Mouse (Mus musculus) limb, embryonic 11.5 days (tissue): Measurements from ENCODE around the gene Smc5. TPM values are rescaled to one million over a fixed set of nuclear protein-coding genes. Genes with fewer than 3 reads are reported as not detected.
A peak's percentile ranks its signal among the peaks of the same experiment; 100 is the strongest.

Experiments used
- ATAC-seq: fragments of 200-750 bp; cut with Nextera tagmentation; 2 replicates; pipeline ENCODE4 v1.8.0; 2017; ENCODE audit warnings: low read depth; ENCODE audit not compliant: insufficient number of reproducible peaks, low FRiP score, low TSS enrichment
- DNase-seq: peaks from one replicate; pipeline ENCODE4 v3.0.0-alpha.2; 2015; ENCODE audit warnings: low spot score
- H3K27ac ChIP-seq: fragments of 300-500 bp; sonication (generic); replicated peaks from 2 replicates; pipeline ENCODE4 v1.5.1; 2014; ENCODE audit warnings: low read depth, mild to moderate bottlenecking, low read length
- H3K27me3 ChIP-seq: fragments of 300-500 bp; sonication (generic); 2 replicates; pipeline ENCODE4 v1.6.1; 2014; ENCODE audit warnings: mild to moderate bottlenecking, low read length, mixed read lengths; ENCODE audit not compliant: control insufficient read depth, insufficient read depth
- H3K36me3 ChIP-seq: fragments of 300-500 bp; sonication (generic); 2 replicates; pipeline ENCODE4 v1.6.1; 2014; ENCODE audit warnings: mild to moderate bottlenecking, low read length, moderate library complexity, mixed read lengths; ENCODE audit not compliant: control insufficient read depth, insufficient read depth
- H3K4me1 ChIP-seq: fragments of 300-500 bp; sonication (generic); 2 replicates; pipeline ENCODE4 v1.6.1; 2014; ENCODE audit warnings: low read length, mixed read lengths; ENCODE audit not compliant: control insufficient read depth, insufficient read depth
- H3K4me2 ChIP-seq: fragments of 300-500 bp; sonication (generic); 2 replicates; pipeline ENCODE4 v1.6.1; 2014; ENCODE audit warnings: low read depth, mild to moderate bottlenecking, moderate library complexity; ENCODE audit not compliant: severe bottlenecking
- H3K4me3 ChIP-seq: fragments of 300-500 bp; sonication (generic); 2 replicates; pipeline ENCODE4 v1.5.1; 2014; ENCODE audit warnings: low read depth, low read length
- H3K9ac ChIP-seq: fragments of 300-500 bp; sonication (generic); 2 replicates; pipeline ENCODE4 v1.6.1; 2014; ENCODE audit warnings: mild to moderate bottlenecking, low read length
- H3K9me3 ChIP-seq: fragments of 300-500 bp; sonication (generic); 2 replicates; pipeline ENCODE4 v1.6.1; 2016; ENCODE audit warnings: low read length; ENCODE audit not compliant: control insufficient read depth
- WGBS: fragments of 180-500 bp; shearing (Covaris S2); extraction: QIAGEN DNeasy Blood & Tissue Kit; methylation state at CpG from one replicate; pipeline ENCODE4 v1.1.7; 2014; 5-methylcytosine and 5-hydroxymethylcytosine counted together
- polyA plus RNA-seq: library from polyadenylated mRNA; unstranded; fragments of >200 nt; fragmentation: Nextera tagmentation; extraction: Ambion mirVana; gene quantifications from 2 replicates; pipeline ENCODE4 v1.2.1, GENCODE M21; 2014

The Smc5 gene
- polyA plus RNA-seq, 1 experiment from 2014 or later, result 50.6 TPM

- no peak overlapping the region for H3K4me3 ChIP-seq
- H3K9me3 ChIP-seq, result no peaks in the 10 kb centered on the region
- H3K27ac ChIP-seq, result no peak overlapping the region
- no peaks in the 10 kb centered on the region for H3K36me3 ChIP-seq
- WGBS, result 97% methylated on average over 1 of the region's 1 CpGs
- ATAC-seq (no peak), DNase-seq (no peak)
- no peak overlapping the region for H3K4me2 ChIP-seq
- H3K9ac ChIP-seq, result no peak overlapping the region
- H3K27me3 ChIP-seq, result no peaks in the 10 kb centered on the region
- H3K4me1 ChIP-seq, result no peaks in the 10 kb centered on the region
Observed at GRCm38 (mm10) chr19:23298917-23299316, 25.2 kb upstream of the Smc5 start.

- Histone ChIP-seq H3K36me3 (no peaks in the 10 kb centered on the region), H3K9me3 (no peaks in the 10 kb centered on the region), H3K4me1 (no peaks in the 10 kb centered on the region), H3K9ac (no peak overlapping the region), H3K27ac (no peak overlapping the region), H3K27me3 (no peaks in the 10 kb centered on the region), H3K4me2 (no peak overlapping the region), H3K4me3 (no peak overlapping the region)
- ATAC-seq (no peak), DNase-seq (no peak)
Observed at GRCm38 (mm10) chr19:23297191-23297590, 23.5 kb upstream of the Smc5 start.

GRCm38 (mm10) chr19:23289251-23289650 is 15.6 kb upstream of the Smc5 start:
- no peaks in the 10 kb centered on the region for H3K9me3 ChIP-seq
- H3K27me3 ChIP-seq, result no peaks in the 10 kb centered on the region
- no peak overlapping the region for H3K27ac ChIP-seq
- H3K4me3 ChIP-seq, result no peak overlapping the region
- DNase-seq (no peak), ATAC-seq (no peak)
- no peaks in the 10 kb centered on the region for H3K4me1 ChIP-seq
- H3K36me3 ChIP-seq, result no peaks in the 10 kb centered on the region
- no peak overlapping the region for H3K9ac ChIP-seq
- no peak overlapping the region for H3K4me2 ChIP-seq
- WGBS, result 84% methylated on average over 1 of the region's 1 CpGs

- DNase-seq (peak; percentile 42), ATAC-seq (no peak)
- WGBS, result 42% methylated on average over 8 of the region's 8 CpGs
- H3K9ac ChIP-seq, result no peak overlapping the region
- no peaks in the 10 kb centered on the region for H3K9me3 ChIP-seq
- no peaks in the 10 kb centered on the region for H3K27me3 ChIP-seq
- no peaks in the 10 kb centered on the region for H3K4me1 ChIP-seq
- no peak overlapping the region for H3K27ac ChIP-seq
- H3K4me3 ChIP-seq, result no peak overlapping the region
- no peaks in the 10 kb centered on the region for H3K36me3 ChIP-seq
- H3K4me2 ChIP-seq, result no peak overlapping the region
Observed at GRCm38 (mm10) chr19:23281911-23282660, 8.4 kb upstream of the Smc5 start.

GRCm38 (mm10) chr19:23274054-23274724 is 492 bp upstream of the Smc5 start:
- 60% methylated on average over 4 of the region's 4 CpGs for WGBS
- Histone ChIP-seq H3K27ac (no peak overlapping the region), H3K9me3 (no peaks in the 10 kb centered on the region), H3K4me3 (peak overlapping the region; percentile 79), H3K4me2 (peak overlapping the region; percentile 44), H3K36me3 (no peaks in the 10 kb centered on the region), H3K27me3 (no peaks in the 10 kb centered on the region), H3K9ac (peak overlapping the region; percentile 88; the same call in 1 of the 2 replicates), H3K4me1 (0 out of 2 replicates have a peak, but pooled peaks cover 2% of the 10 kb centered on the region)
- no peak for DNase-seq
- ATAC-seq, result peak; percentile 44

GRCm38 (mm10) chr19:23256771-23257170 is 16.9 kb downstream of the Smc5 start:
- 85% methylated on average over 9 of the region's 9 CpGs for WGBS
- Histone ChIP-seq H3K27ac (no peak overlapping the region), H3K4me3 (no peak overlapping the region), H3K4me1 (no peaks in the 10 kb centered on the region), H3K9me3 (no peaks in the 10 kb centered on the region), H3K27me3 (no peaks in the 10 kb centered on the region), H3K36me3 (peaks cover 13% of the 10 kb centered on the region; the same call in 1 of the 2 replicates), H3K9ac (no peak overlapping the region), H3K4me2 (no peak overlapping the region)
- DNase-seq (no peak), ATAC-seq (no peak)

GRCm38 (mm10) chr19:23246473-23246872 is 27.2 kb downstream of the Smc5 start:
- Histone ChIP-seq H3K4me1 (no peaks in the 10 kb centered on the region), H3K4me2 (no peak overlapping the region), H3K36me3 (peaks cover 3% of the 10 kb centered on the region; the same call in 1 of the 2 replicates), H3K27me3 (no peaks in the 10 kb centered on the region), H3K27ac (no peak overlapping the region), H3K9me3 (no peaks in the 10 kb centered on the region), H3K4me3 (no peak overlapping the region), H3K9ac (no peak overlapping the region)
- no peak for ATAC-seq
- 100% methylated on average over 2 of the region's 2 CpGs for WGBS
- DNase-seq, result no peak

GRCm38 (mm10) chr19:23225065-23225464 is 48.6 kb downstream of the Smc5 start:
- H3K9me3 ChIP-seq, result no peaks in the 10 kb centered on the region
- no peak overlapping the region for H3K9ac ChIP-seq
- DNase-seq, result no peak
- H3K36me3 ChIP-seq, result peaks cover 3% of the 10 kb centered on the region; the same call in 1 of the 2 replicates
- no peaks in the 10 kb centered on the region for H3K27me3 ChIP-seq
- 61% methylated on average over 4 of the region's 4 CpGs for WGBS
- ATAC-seq, result no peak
- H3K4me3 ChIP-seq, result no peak overlapping the region
- no peaks in the 10 kb centered on the region for H3K4me1 ChIP-seq
- H3K27ac ChIP-seq, result no peak overlapping the region
- H3K4me2 ChIP-seq, result no peak overlapping the region
